Mouse (Mus musculus): ENCODE measurements around the gene Lrp8. TPM values are rescaled to one million over a fixed set of nuclear protein-coding genes. Genes with fewer than 3 reads are reported as not detected.

The Lrp8 gene
- total RNA-seq, 1 experiment, result 8.3 TPM

- no peak overlapping the region for H3K27ac ChIP-seq (ENCODE audit: insufficient read depth, low read depth, low read length, poor library complexity, severe bottlenecking)
- TF ChIP-seq CHD2 (IDR thresholded peaks at IDR 0.05; ENCODE audit: low read depth, low read length), result no peak
- TF ChIP-seq ZNF384 (IDR thresholded peaks at IDR 0.05; ENCODE audit: low read depth, low read length), result no peak
- TF ChIP-seq ZC3H11A (IDR thresholded peaks at IDR 0.05; ENCODE audit: borderline replicate concordance, low read depth, low read length), result no peak
- TF ChIP-seq HCFC1 (IDR thresholded peaks at IDR 0.05; ENCODE audit: borderline replicate concordance, insufficient read depth, low read length), result no peak
- no peak overlapping the region for H3K4me3 ChIP-seq (ENCODE audit: insufficient read depth in 1 of 2, low read depth in 1 of 2, low read length in 2 of 2, poor library complexity in 1 of 2, severe bottlenecking in 1 of 2)
- no peak for DNase-seq (ENCODE audit: low read depth, low spot score)
- no peak overlapping the region for H3K9ac ChIP-seq (ENCODE audit: insufficient read depth, low read depth, low read length, poor library complexity, severe bottlenecking)
- H3K9me3 ChIP-seq (ENCODE audit: control insufficient read depth, insufficient read depth, low read depth, low read length), result no peaks in the 10 kb centered on the region
- in situ Hi-C loops (cut with MboI; ENCODE audit: low sequenced_read_pairs in 2 of 2, unreplicated experiment in 2 of 2), result loop anchor here in 1 of 2 experiments (10.0 kb wide), 1 partner anchor 109 kb away; no protein-coding TSS in a partner anchor
- no peaks in the 10 kb centered on the region for H3K36me3 ChIP-seq (ENCODE audit: control insufficient read depth, insufficient read depth, low read length, poor library complexity, severe bottlenecking)
- H3K4me1 ChIP-seq (ENCODE audit: control insufficient read depth in 2 of 2, insufficient read depth in 2 of 2, low read length in 2 of 2, poor library complexity in 1 of 2), result peaks cover 0 to 1% of the 10 kb centered on the region in 2 experiments; a peak in 1 of 4 replicates
Measured at GRCm38 (mm10) chr4:107843687-107844086, 41.6 kb downstream of the Lrp8 start.

GRCm38 (mm10) chr4:107844971-107845370 is 42.9 kb downstream of the Lrp8 start:
- no peak for DNase-seq (ENCODE audit: low read depth, low spot score)
- H3K36me3 ChIP-seq (ENCODE audit: control insufficient read depth, insufficient read depth, low read length, poor library complexity, severe bottlenecking), result no peaks in the 10 kb centered on the region
- H3K4me3 ChIP-seq (ENCODE audit: insufficient read depth in 1 of 2, low read depth in 1 of 2, low read length in 2 of 2, poor library complexity in 1 of 2, severe bottlenecking in 1 of 2), result no peak overlapping the region
- no peaks in the 10 kb centered on the region for H3K9me3 ChIP-seq (ENCODE audit: control insufficient read depth, insufficient read depth, low read depth, low read length)
- peaks cover 0 to 1% of the 10 kb centered on the region in 2 experiments; a peak in 1 of 4 replicates for H3K4me1 ChIP-seq (ENCODE audit: control insufficient read depth in 2 of 2, insufficient read depth in 2 of 2, low read length in 2 of 2, poor library complexity in 1 of 2)
- in situ Hi-C loops (cut with MboI; ENCODE audit: low sequenced_read_pairs in 2 of 2, unreplicated experiment in 2 of 2), result loop anchor here in 1 of 2 experiments (10.0 kb wide), 1 partner anchor 110 kb away; no protein-coding TSS in a partner anchor
- no peak overlapping the region for H3K9ac ChIP-seq (ENCODE audit: insufficient read depth, low read depth, low read length, poor library complexity, severe bottlenecking)
- no peak overlapping the region; the same call in 1 of the 2 replicates for H3K27ac ChIP-seq (ENCODE audit: insufficient read depth, low read depth, low read length, poor library complexity, severe bottlenecking)
- TF ChIP-seq HCFC1 (IDR thresholded peaks at IDR 0.05; ENCODE audit: borderline replicate concordance, insufficient read depth, low read length), result no peak
- TF ChIP-seq ZC3H11A (IDR thresholded peaks at IDR 0.05; ENCODE audit: borderline replicate concordance, low read depth, low read length), result peak; percentile 75
- TF ChIP-seq ZNF384 (IDR thresholded peaks at IDR 0.05; ENCODE audit: low read depth, low read length), result no peak
- no peak for TF ChIP-seq CHD2 (IDR thresholded peaks at IDR 0.05; ENCODE audit: low read depth, low read length)
- TF ChIP-seq MAFK (IDR thresholded peaks at IDR 0.05; ENCODE audit: insufficient read depth, low read depth, low read length), result no peak

- Histone ChIP-seq H3K36me3 (ENCODE audit: control insufficient read depth, insufficient read depth, low read length, poor library complexity, severe bottlenecking) (no peaks in the 10 kb centered on the region), H3K9ac (ENCODE audit: insufficient read depth, low read depth, low read length, poor library complexity, severe bottlenecking) (no peak overlapping the region), H3K27ac (ENCODE audit: insufficient read depth, low read depth, low read length, poor library complexity, severe bottlenecking) (no peak overlapping the region), H3K4me1 (ENCODE audit: control insufficient read depth in 2 of 2, insufficient read depth in 2 of 2, low read length in 2 of 2, poor library complexity in 1 of 2) (peaks cover 0 to 1% of the 10 kb centered on the region in 2 experiments; a peak in 1 of 4 replicates), H3K9me3 (ENCODE audit: control insufficient read depth, insufficient read depth, low read depth, low read length) (no peaks in the 10 kb centered on the region), H3K4me3 (ENCODE audit: insufficient read depth in 1 of 2, low read depth in 1 of 2, low read length in 2 of 2, poor library complexity in 1 of 2, severe bottlenecking in 1 of 2) (no peak overlapping the region; a peak in 1 of 4 replicates)
- no peak for TF ChIP-seq MAFK (IDR thresholded peaks at IDR 0.05; ENCODE audit: insufficient read depth, low read depth, low read length)
- no peak for TF ChIP-seq HCFC1 (IDR thresholded peaks at IDR 0.05; ENCODE audit: borderline replicate concordance, insufficient read depth, low read length)
- no peak for TF ChIP-seq ZC3H11A (IDR thresholded peaks at IDR 0.05; ENCODE audit: borderline replicate concordance, low read depth, low read length)
- TF ChIP-seq CHD2 (IDR thresholded peaks at IDR 0.05; ENCODE audit: low read depth, low read length), result no peak
- no peak for TF ChIP-seq ZNF384 (IDR thresholded peaks at IDR 0.05; ENCODE audit: low read depth, low read length)
- DNase-seq (ENCODE audit: low read depth, low spot score), result no peak
- in situ Hi-C loops (cut with MboI; ENCODE audit: low sequenced_read_pairs in 2 of 2, unreplicated experiment in 2 of 2), result loop anchor here in 1 of 2 experiments (10.0 kb wide), 1 partner anchor 112 kb away; no protein-coding TSS in a partner anchor
Measured at GRCm38 (mm10) chr4:107846795-107847194, 44.7 kb downstream of the Lrp8 start.

- in situ Hi-C loops (cut with MboI; ENCODE audit: low sequenced_read_pairs in 2 of 2, unreplicated experiment in 2 of 2), result loop anchor here in 1 of 2 experiments (10.0 kb wide), 1 partner anchor 114 kb away; no protein-coding TSS in a partner anchor
- Histone ChIP-seq H3K4me1 (ENCODE audit: control insufficient read depth in 2 of 2, insufficient read depth in 2 of 2, low read length in 2 of 2, poor library complexity in 1 of 2) (peaks cover 0 to 1% of the 10 kb centered on the region in 2 experiments; a peak in 1 of 4 replicates), H3K9ac (ENCODE audit: insufficient read depth, low read depth, low read length, poor library complexity, severe bottlenecking) (no peak overlapping the region), H3K36me3 (ENCODE audit: control insufficient read depth, insufficient read depth, low read length, poor library complexity, severe bottlenecking) (no peaks in the 10 kb centered on the region), H3K9me3 (ENCODE audit: control insufficient read depth, insufficient read depth, low read depth, low read length) (no peaks in the 10 kb centered on the region), H3K4me3 (ENCODE audit: insufficient read depth in 1 of 2, low read depth in 1 of 2, low read length in 2 of 2, poor library complexity in 1 of 2, severe bottlenecking in 1 of 2) (no peak overlapping the region), H3K27ac (ENCODE audit: insufficient read depth, low read depth, low read length, poor library complexity, severe bottlenecking) (no peak overlapping the region)
- TF ChIP-seq MAFK (IDR thresholded peaks at IDR 0.05; ENCODE audit: insufficient read depth, low read depth, low read length), result no peak
- TF ChIP-seq CHD2 (IDR thresholded peaks at IDR 0.05; ENCODE audit: low read depth, low read length), result no peak
- no peak for TF ChIP-seq ZC3H11A (IDR thresholded peaks at IDR 0.05; ENCODE audit: borderline replicate concordance, low read depth, low read length)
- no peak for TF ChIP-seq ZNF384 (IDR thresholded peaks at IDR 0.05; ENCODE audit: low read depth, low read length)
- TF ChIP-seq HCFC1 (IDR thresholded peaks at IDR 0.05; ENCODE audit: borderline replicate concordance, insufficient read depth, low read length), result no peak
- no peak for DNase-seq (ENCODE audit: low read depth, low spot score)
Measured at GRCm38 (mm10) chr4:107848546-107848945, 46.5 kb downstream of the Lrp8 start.
